Mouse (Mus musculus): ENCODE measurements around the gene Dcp1b.

GRCm38 (mm10) chr6:119237427-119237989 is 62.5 kb downstream of the Dcp1b start:
- no peak for TF ChIP-seq CTCF (IDR thresholded peaks at IDR 0.05; ENCODE audit: low read depth, low read length)
- TF ChIP-seq POLR2A (IDR thresholded peaks at IDR 0.05; ENCODE audit: extremely low read depth, insufficient read depth, low read length) = no peak
